Mouse (Mus musculus) liver, adult 2 months (tissue): ENCODE measurements around the gene Fst. TPM values are rescaled to one million over a fixed set of nuclear protein-coding genes. Genes with fewer than 3 reads are reported as not detected.

ENCODE experiments used
- DNase-seq: peaks from one replicate; pipeline ENCODE4 v3.0.0-alpha.2; 2011; ENCODE audit warnings: low read depth, low spot score; ENCODE audit errors: extremely low read depth
- H3K27ac ChIP-seq: fragments of 200-500 bp; replicated peaks from 2 replicates; pipeline ENCODE4 v1.5.1; 2012; ENCODE audit warnings: low read depth, mild to moderate bottlenecking, control low read depth, inconsistent platforms, low read length; ENCODE audit not compliant: insufficient read depth
- H3K27me3 ChIP-seq: fragments of 200-500 bp; 2 replicates; pipeline ENCODE4 v1.6.1; 2012; ENCODE audit warnings: mild to moderate bottlenecking, moderate library complexity, low read length, inconsistent platforms; ENCODE audit not compliant: control insufficient read depth, insufficient read depth
- H3K36me3 ChIP-seq: fragments of 200-500 bp; 2 replicates; pipeline ENCODE4 v1.6.1; 2012; ENCODE audit warnings: low read length, inconsistent platforms; ENCODE audit not compliant: control insufficient read depth, insufficient read depth
- H3K4me1 ChIP-seq: fragments of 200-500 bp; 2 replicates; pipeline ENCODE4 v1.6.1; 2011; ENCODE audit warnings: low read length; ENCODE audit not compliant: control insufficient read depth, insufficient read depth
- H3K4me3 ChIP-seq: fragments of 200-500 bp; 2 replicates; pipeline ENCODE4 v1.5.1; 2011; ENCODE audit warnings: low read depth, mild to moderate bottlenecking, control low read depth, low read length, moderate library complexity; ENCODE audit not compliant: insufficient read depth
- H3K79me2 ChIP-seq: fragments of 200-500 bp; 2 replicates; pipeline ENCODE4 v1.6.1; 2012; ENCODE audit warnings: inconsistent platforms, mild to moderate bottlenecking, low read length, moderate library complexity; ENCODE audit not compliant: control insufficient read depth, insufficient read depth
- H3K9ac ChIP-seq: fragments of 200-500 bp; 2 replicates; pipeline ENCODE4 v1.6.1; 2012; ENCODE audit warnings: low read depth, mild to moderate bottlenecking, control low read depth, inconsistent platforms, low read length
- CTCF ChIP-seq: fragments of 200-500 bp; IDR thresholded peaks from 2 replicates; pipeline ENCODE4 v1.5.1; 2011; ENCODE audit warnings: low read depth, low read length, control low read depth
- POLR2A ChIP-seq: fragments of 200-500 bp; IDR thresholded peaks from 2 replicates; pipeline ENCODE4 v1.6.1; 2011; ENCODE audit warnings: low read length, control low read depth; ENCODE audit not compliant: insufficient read depth; ENCODE audit errors: extremely low read depth
- WGBS: fragments of 180-500 bp; shearing (Covaris S2); methylation state at CpG from one replicate; pipeline ENCODE4 v1.1.7; 2018; 5-methylcytosine and 5-hydroxymethylcytosine counted together
- polyA plus RNA-seq: library from polyadenylated mRNA; depleted of rRNA; stranded (reverse); fragments of >200 nt; gene quantifications from 2 replicates; pipeline ENCODE4 v1.2.3, GENCODE M21; 2012
- total RNA-seq: library from RNA; depleted of rRNA; stranded (reverse); fragments of >200 nt; gene quantifications from 2 replicates; pipeline ENCODE4 v1.2.3, GENCODE M21; 2014

Fst gene
- total and polyA plus RNA-seq, 2 experiments = 0.92 to 1.3 TPM

- Histone ChIP-seq H3K27ac (peak overlapping the region; percentile 37; the same call in 1 of the 2 replicates), H3K36me3 (no peaks in the 10 kb centered on the region), H3K4me1 (peaks cover 8% of the 10 kb centered on the region; the same call in 1 of the 2 replicates), H3K4me3 (peak overlapping the region; percentile 83), H3K27me3 (no peaks in the 10 kb centered on the region), H3K9ac (peak overlapping the region; percentile 83), H3K79me2 (no peaks in the 10 kb centered on the region)
- DNase-seq = no peak
- WGBS = under 1% methylated on average over 16 of the region's 16 CpGs
- no peak for TF ChIP-seq CTCF
- no peak for TF ChIP-seq POLR2A
These were observed 980 bp upstream of the Fst start for GRCm38 (mm10) chr13:114459701-114460160.

- H3K79me2 ChIP-seq = no peaks in the 10 kb centered on the region
- WGBS = under 1% methylated on average over 55 of the region's 56 CpGs
- H3K36me3 ChIP-seq = peaks cover under 1% of the 10 kb centered on the region; the same call in 1 of the 2 replicates
- 0 out of 2 replicates have a peak, but pooled peaks have one; percentile 10 for TF ChIP-seq CTCF
- TF ChIP-seq POLR2A = no peak
- H3K27ac ChIP-seq = peak overlapping the region; percentile 46
- peaks cover 8% of the 10 kb centered on the region; the same call in 1 of the 2 replicates for H3K4me1 ChIP-seq
- DNase-seq = no peak
- H3K27me3 ChIP-seq = no peaks in the 10 kb centered on the region
- H3K4me3 ChIP-seq = peak overlapping the region; percentile 83
- peak overlapping the region; percentile 83 for H3K9ac ChIP-seq
These were observed 363 bp downstream of the Fst start for GRCm38 (mm10) chr13:114458291-114458885.

- no peaks in the 10 kb centered on the region for H3K27me3 ChIP-seq
- H3K4me1 ChIP-seq = peaks cover 6% of the 10 kb centered on the region; the same call in 1 of the 2 replicates
- WGBS = 2% methylated on average over 15 of the region's 15 CpGs
- H3K4me3 ChIP-seq = peak overlapping the region; percentile 83
- peak overlapping the region; percentile 50 for H3K9ac ChIP-seq
- H3K27ac ChIP-seq = peak overlapping the region; percentile 6; the same call in 1 of the 2 replicates
- H3K79me2 ChIP-seq = no peaks in the 10 kb centered on the region
- DNase-seq = no peak
- H3K36me3 ChIP-seq = peaks cover 2% of the 10 kb centered on the region; the same call in 1 of the 2 replicates
- TF ChIP-seq CTCF (no peak), POLR2A (no peak)
These were observed 1.1 kb downstream of the Fst start for GRCm38 (mm10) chr13:114457567-114458120.

GRCm38 (mm10) chr13:114456766-114457566, 1.8 kb downstream of the Fst start:
- Histone ChIP-seq H3K79me2 (no peaks in the 10 kb centered on the region), H3K36me3 (peaks cover 2% of the 10 kb centered on the region; the same call in 1 of the 2 replicates), H3K27me3 (no peaks in the 10 kb centered on the region), H3K4me3 (peak overlapping the region; percentile 45), H3K4me1 (0 out of 2 replicates have a peak, but pooled peaks cover 3% of the 10 kb centered on the region), H3K9ac (peak overlapping the region; percentile 50), H3K27ac (peak overlapping the region; percentile 6; the same call in 1 of the 2 replicates)
- TF ChIP-seq POLR2A = 0 out of 2 replicates have a peak, but pooled peaks have one; percentile 17
- TF ChIP-seq CTCF = peak; percentile 14; the same call in 1 of the 2 replicates
- DNase-seq = peak; percentile 65
- WGBS = under 1% methylated on average over 44 of the region's 44 CpGs

- no peaks in the 10 kb centered on the region for H3K27me3 ChIP-seq
These were observed 2.5 kb downstream of the Fst start for GRCm38 (mm10) chr13:114456224-114456623.

More at GRCm38 (mm10) chr13:114456224-114456623, 2.5 kb downstream of the Fst start:
- Histone ChIP-seq H3K4me3 (no peak overlapping the region), H3K79me2 (no peaks in the 10 kb centered on the region), H3K4me1 (0 out of 2 replicates have a peak, but pooled peaks cover 3% of the 10 kb centered on the region), H3K27ac (no peak overlapping the region), H3K9ac (no peak overlapping the region), H3K36me3 (peaks cover 2% of the 10 kb centered on the region; the same call in 1 of the 2 replicates)
- no peak for DNase-seq
- TF ChIP-seq POLR2A (no peak), CTCF (no peak)
- 31% methylated on average over 14 of the region's 14 CpGs for WGBS
